Mouse (Mus musculus): ENCODE data around the gene Wfdc21.
A peak's percentile ranks its signal among the peaks of the same experiment; 100 is the strongest.

The Wfdc21 gene

GRCm38 (mm10) chr11:83746681-83747080 lies at the start of gene Wfdc21:
Wfdc21 (plus strand) TSS chr11:83746940.
- no peak for DNase-seq (ENCODE audit: low spot score in 2 of 2)

GRCm38 (mm10) chr11:83703705-83704104 lies 43.0 kb upstream of the Wfdc21 start, which contains the start of gene Wfdc17:
Wfdc17 (plus strand) TSS chr11:83703991.
- DNase-seq (ENCODE audit: low spot score in 2 of 2): no peak

GRCm38 (mm10) chr11:83708715-83709114 lies 38.0 kb upstream of the Wfdc21 start, which contains the start of gene Wfdc18:
Wfdc18 (plus strand) TSS chr11:83709015.
- DNase-seq (ENCODE audit: low spot score in 2 of 2): no peak

GRCm38 (mm10) chr11:83709683-83710082 lies 37.1 kb upstream of the Wfdc21 start:
- peak in 1 of 2 experiments; percentile 5 for DNase-seq (ENCODE audit: low spot score in 2 of 2)

- no peak for DNase-seq (ENCODE audit: low spot score in 2 of 2)
Measured at GRCm38 (mm10) chr11:83712671-83713070, 34.1 kb upstream of the Wfdc21 start.

- DNase-seq (ENCODE audit: low spot score in 2 of 2): no peak
Measured at GRCm38 (mm10) chr11:83713925-83714324, 32.8 kb upstream of the Wfdc21 start.

GRCm38 (mm10) chr11:83717042-83717665 lies 29.6 kb upstream of the Wfdc21 start:
- DNase-seq (ENCODE audit: low spot score in 2 of 2): no peak

GRCm38 (mm10) chr11:83720766-83721165 lies 26.0 kb upstream of the Wfdc21 start:
- no peak for DNase-seq (ENCODE audit: low spot score in 2 of 2)

GRCm38 (mm10) chr11:83728757-83729432 lies 17.8 kb upstream of the Wfdc21 start:
- DNase-seq (ENCODE audit: low spot score in 2 of 2): no peak

GRCm38 (mm10) chr11:83731116-83731515 lies 15.6 kb upstream of the Wfdc21 start:
- DNase-seq (ENCODE audit: low spot score in 2 of 2): no peak

GRCm38 (mm10) chr11:83733071-83733640 lies 13.6 kb upstream of the Wfdc21 start:
- DNase-seq (ENCODE audit: low spot score in 2 of 2): no peak

GRCm38 (mm10) chr11:83734215-83734614 lies 12.5 kb upstream of the Wfdc21 start:
- DNase-seq (ENCODE audit: low spot score in 2 of 2): no peak

- no peak for DNase-seq (ENCODE audit: low spot score in 2 of 2)
Measured at GRCm38 (mm10) chr11:83735881-83736280, 10.9 kb upstream of the Wfdc21 start.

- no peak for DNase-seq (ENCODE audit: low spot score in 2 of 2)
Measured at GRCm38 (mm10) chr11:83737109-83737558, 9.6 kb upstream of the Wfdc21 start.

- peak; percentile 75 to 77 for DNase-seq (ENCODE audit: low spot score in 2 of 2)
Measured at GRCm38 (mm10) chr11:83739241-83739640, 7.5 kb upstream of the Wfdc21 start.

- no peak for DNase-seq (ENCODE audit: low spot score in 2 of 2)
Measured at GRCm38 (mm10) chr11:83740443-83740991, 6.2 kb upstream of the Wfdc21 start.

- no peak for DNase-seq (ENCODE audit: low spot score in 2 of 2)
Measured at GRCm38 (mm10) chr11:83741841-83742240, 4.9 kb upstream of the Wfdc21 start.

- no peak for DNase-seq (ENCODE audit: low spot score in 2 of 2)
Measured at GRCm38 (mm10) chr11:83742731-83743355, 3.9 kb upstream of the Wfdc21 start.

GRCm38 (mm10) chr11:83743525-83743924 lies 3.2 kb upstream of the Wfdc21 start:
- no peak for DNase-seq (ENCODE audit: low spot score in 2 of 2)

GRCm38 (mm10) chr11:83746152-83746551 lies 588 bp upstream of the Wfdc21 start:
- no peak for DNase-seq (ENCODE audit: low spot score in 2 of 2)

- DNase-seq (ENCODE audit: low spot score in 2 of 2): no peak
Measured at GRCm38 (mm10) chr11:83747376-83748265, 881 bp downstream of the Wfdc21 start.
